Mouse (Mus musculus) small intestine, adult 2 months (tissue): ENCODE results near the gene Cuedc1. TPM values are rescaled to one million over a fixed set of nuclear protein-coding genes. Genes with fewer than 3 reads are reported as not detected.

Experiments used
- H3K27ac ChIP-seq: fragments of 200-500 bp; 2 replicates; pipeline ENCODE4 v1.5.1; 2012; ENCODE audit warnings: low read depth, low read length, control low read depth, inconsistent platforms; ENCODE audit not compliant: insufficient read depth
- H3K27me3 ChIP-seq: fragments of 200-500 bp; 2 replicates; pipeline ENCODE4 v1.6.1; 2012; ENCODE audit warnings: mild to moderate bottlenecking, moderate library complexity, low read length, inconsistent platforms; ENCODE audit not compliant: control insufficient read depth, insufficient read depth
- H3K36me3 ChIP-seq: fragments of 200-500 bp; 2 replicates; pipeline ENCODE4 v1.6.1; 2012; ENCODE audit warnings: mild to moderate bottlenecking, low read length, control low read depth, inconsistent platforms; ENCODE audit not compliant: control insufficient read depth, insufficient read depth
- H3K4me1 ChIP-seq: fragments of 200-500 bp; 2 replicates; pipeline ENCODE4 v1.6.1; 2012; ENCODE audit warnings: low read length, inconsistent platforms, mixed read lengths; ENCODE audit not compliant: control insufficient read depth, insufficient read depth, insufficient read length
- H3K4me3 ChIP-seq: fragments of 200-500 bp; 2 replicates; pipeline ENCODE4 v1.5.1; 2012; ENCODE audit warnings: low read depth, mild to moderate bottlenecking, control low read depth, inconsistent platforms, low read length, moderate library complexity
- CTCF ChIP-seq: fragments of 200-500 bp; IDR thresholded peaks from 2 replicates; pipeline ENCODE4 v1.5.1; 2012; ENCODE audit warnings: low read depth, mild to moderate bottlenecking, control low read depth, inconsistent platforms, low read length, moderate library complexity, mixed read lengths; ENCODE audit not compliant: insufficient replicate concordance, insufficient read length; ENCODE audit errors: extremely low read depth
- POLR2A ChIP-seq: fragments of 200-500 bp; IDR thresholded peaks from 2 replicates; pipeline ENCODE4 v1.6.1; 2012; ENCODE audit warnings: low read depth, mild to moderate bottlenecking, control low read depth, inconsistent platforms, low read length, moderate library complexity
- WGBS: fragments of 180-500 bp; shearing (Covaris S2); methylation state at CpG from one replicate; pipeline ENCODE4 v1.1.7; 2018; 5-methylcytosine and 5-hydroxymethylcytosine counted together
- polyA plus RNA-seq: library from polyadenylated mRNA; depleted of rRNA; stranded (reverse); fragments of >200 nt; gene quantifications from 2 replicates; pipeline ENCODE4 v1.2.3, GENCODE M21; 2012; rRNA removed

Cuedc1 gene
- polyA plus RNA-seq, 1 experiment, result 13.3 TPM

DNA sequence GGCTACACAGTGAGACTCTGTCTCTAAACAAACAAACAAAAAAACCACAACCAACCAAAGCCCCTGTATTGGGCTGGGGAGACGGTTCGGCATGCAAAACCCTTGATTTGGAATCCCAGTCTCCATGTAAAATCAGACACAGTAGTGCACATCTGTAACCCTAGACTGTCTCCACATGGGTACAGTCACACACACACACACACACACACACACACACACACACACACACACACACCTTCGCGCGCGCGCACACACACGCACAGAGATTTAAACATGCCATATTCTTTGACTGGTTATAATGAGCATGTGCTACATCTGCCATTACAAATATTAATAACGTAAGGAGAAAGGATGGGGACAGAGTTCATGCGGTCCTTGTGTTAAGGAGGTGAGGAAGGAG, 142.4 kb downstream of the Cuedc1 start:
- Histone ChIP-seq H3K36me3 (no peaks in the 10 kb centered on the region), H3K27me3 (no peaks in the 10 kb centered on the region), H3K27ac (no peak overlapping the region), H3K4me1 (no peaks in the 10 kb centered on the region), H3K4me3 (no peak overlapping the region)
- 94% methylated on average over 10 of the region's 10 CpGs for WGBS
- no peak for TF ChIP-seq CTCF
- no peak for TF ChIP-seq POLR2A

DNA sequence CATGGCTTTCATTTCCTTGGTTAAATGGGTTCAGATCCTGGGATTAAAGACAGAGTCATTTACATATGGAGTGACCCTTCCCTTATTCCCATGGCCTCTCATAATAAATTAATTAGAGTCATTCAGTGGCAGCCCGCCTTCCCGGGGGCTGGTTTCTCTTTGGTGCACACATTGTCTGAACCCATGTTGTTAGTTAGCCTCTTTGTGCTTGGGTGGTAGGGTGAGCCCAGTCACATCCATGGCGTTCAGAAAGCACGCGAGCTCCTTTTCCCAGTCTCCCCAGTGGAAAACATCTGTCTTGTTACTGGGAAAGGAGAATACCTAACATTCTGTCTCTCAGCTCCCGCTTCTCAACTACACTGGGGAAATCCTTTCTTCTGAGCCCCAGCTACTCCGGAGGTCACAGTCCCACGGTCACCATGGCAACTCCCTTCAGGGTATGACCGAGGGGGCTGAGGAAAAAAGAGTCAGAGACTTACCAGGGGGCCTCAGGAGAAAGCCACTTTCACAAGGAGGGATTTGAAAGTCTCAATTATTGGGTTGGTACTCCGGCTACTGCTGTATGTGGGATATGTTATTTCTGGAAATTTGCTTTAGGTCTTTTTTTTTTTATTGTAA, 143.0 kb downstream of the Cuedc1 start:
- no peak for TF ChIP-seq POLR2A
- no peak for TF ChIP-seq CTCF
- H3K4me1 ChIP-seq, result no peaks in the 10 kb centered on the region
- 73% methylated on average over 10 of the region's 10 CpGs for WGBS
- no peaks in the 10 kb centered on the region for H3K27me3 ChIP-seq
- H3K4me3 ChIP-seq, result no peak overlapping the region
- H3K36me3 ChIP-seq, result no peaks in the 10 kb centered on the region
- no peak overlapping the region for H3K27ac ChIP-seq

DNA sequence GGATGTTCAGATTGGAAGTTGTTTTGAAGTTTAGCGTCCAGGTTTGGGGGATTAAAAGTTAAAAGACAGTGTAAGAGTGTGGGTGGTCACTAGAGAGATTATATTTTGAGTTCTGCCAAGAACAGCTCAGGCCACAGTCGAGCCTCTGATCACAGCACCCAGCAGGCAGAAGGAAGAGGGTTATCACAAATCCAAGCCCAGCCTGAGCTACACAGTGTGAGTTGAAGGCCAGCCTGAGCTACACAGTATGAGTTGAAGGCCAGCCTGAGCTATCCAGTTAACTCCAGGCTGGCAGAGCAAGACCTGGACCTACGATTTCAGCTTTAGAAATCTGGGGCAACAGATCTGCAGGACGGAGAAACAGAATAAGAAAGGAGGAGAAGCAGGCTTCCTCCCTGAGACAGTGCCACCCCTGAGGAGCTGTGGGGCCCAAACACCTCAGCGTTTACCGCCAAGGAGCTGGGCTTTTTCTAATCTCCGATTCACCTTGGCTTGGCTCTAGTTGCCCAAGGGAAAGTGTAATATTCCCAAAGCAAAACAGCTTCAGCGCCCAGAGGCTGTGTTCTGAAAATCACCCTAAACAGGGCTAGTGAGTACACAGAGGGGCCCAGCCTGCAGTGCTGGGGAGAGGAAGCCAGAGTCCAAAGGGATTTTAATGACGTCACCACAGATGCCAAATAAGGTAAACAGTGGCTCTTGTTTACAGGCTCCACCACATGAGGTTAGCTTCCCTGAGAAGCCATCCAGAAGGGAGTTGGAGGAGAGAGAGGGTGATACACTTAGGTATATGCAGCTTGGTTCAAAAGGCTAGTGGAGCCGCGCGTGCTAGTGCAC, 143.8 kb downstream of the Cuedc1 start:
- no peak overlapping the region for H3K27ac ChIP-seq
- H3K27me3 ChIP-seq, result no peaks in the 10 kb centered on the region
- no peak overlapping the region for H3K4me3 ChIP-seq
- TF ChIP-seq POLR2A (no peak), CTCF (no peak)
- no peaks in the 10 kb centered on the region for H3K36me3 ChIP-seq
- WGBS, result 51% methylated on average over 12 of the region's 12 CpGs
- no peaks in the 10 kb centered on the region for H3K4me1 ChIP-seq

Other genes starting within 250 kb of the Cuedc1 start
- gene Mks1, start 244.8 kb upstream of the Cuedc1 start, polyA plus RNA-seq, result 2.4 and 5.0 TPM in 2 replicates
- gene Epx, start 222.5 kb upstream of the Cuedc1 start, polyA plus RNA-seq, result 0.08 TPM in 1 of 2 replicates, not detected in the other
- gene Olfr462, start 205.8 kb upstream of the Cuedc1 start, polyA plus RNA-seq, result not detected in 2 replicates
- not detected in 2 replicates for gene Olfr463, start 200.7 kb upstream of the Cuedc1 start, polyA plus RNA-seq
- not detected in 2 replicates for gene Olfr464, start 177.1 kb upstream of the Cuedc1 start, polyA plus RNA-seq
- 72.7 and 140 TPM in 2 replicates for gene Dynll2, start 110.5 kb upstream of the Cuedc1 start, polyA plus RNA-seq
- 37.3 and 52.4 TPM in 2 replicates for gene Srsf1, start 50.7 kb upstream of the Cuedc1 start, polyA plus RNA-seq
- 6.1 and 10.6 TPM in 2 replicates for gene Vezf1, start 29.8 kb upstream of the Cuedc1 start, polyA plus RNA-seq
- gene Mrps23, start 106.3 kb downstream of the Cuedc1 start, polyA plus RNA-seq, result 9.4 and 17.5 TPM in 2 replicates
- not detected in 2 replicates for gene Ccdc182, start 196.0 kb downstream of the Cuedc1 start, polyA plus RNA-seq